Mouse (Mus musculus) C2C12 (cell line): Measurements from ENCODE around the gene Jpt2.
A peak's percentile ranks its signal among the peaks of the same experiment; 100 is the strongest.

Source experiments
- CTCF ChIP-seq: IDR thresholded peaks from one replicate; pipeline ENCODE4 v1.5.1; 2011; ENCODE audit not compliant: control insufficient read depth, insufficient read depth, insufficient read length
- FOSL1 ChIP-seq: IDR thresholded peaks from one replicate; pipeline ENCODE4 v1.8.0; 2011; ENCODE audit warnings: mild to moderate bottlenecking, low read length; ENCODE audit not compliant: poor library complexity, insufficient read depth, severe bottlenecking

GRCm38 (mm10) chr17:24929506-24929905, 31.0 kb downstream of the Jpt2 start:
- TF ChIP-seq CTCF, result no peak
- peak; percentile 15 for TF ChIP-seq FOSL1
